Mouse (Mus musculus) embryonic facial prominence, embryonic 12.5 days (tissue): ENCODE measurements around the gene Nasp. TPM values are rescaled to one million over a fixed set of nuclear protein-coding genes. Genes with fewer than 3 reads are reported as not detected.

Experiments
- ATAC-seq: fragments of 200-750 bp; cut with Nextera tagmentation; 2 replicates; pipeline ENCODE4 v1.8.0; 2017; ENCODE audit not compliant: insufficient number of reproducible peaks, insufficient read depth, low FRiP score, low TSS enrichment
- H3K27ac ChIP-seq: fragments of 300-500 bp; sonication (generic); 2 replicates; pipeline ENCODE4 v1.5.1; 2016; ENCODE audit warnings: mild to moderate bottlenecking
- H3K27me3 ChIP-seq: fragments of 300-500 bp; sonication (generic); 2 replicates; pipeline ENCODE4 v1.6.1; 2016; ENCODE audit warnings: mild to moderate bottlenecking, moderate library complexity
- H3K36me3 ChIP-seq: fragments of 300-500 bp; sonication (generic); 2 replicates; pipeline ENCODE4 v1.6.1; 2016; ENCODE audit warnings: mild to moderate bottlenecking
- H3K4me1 ChIP-seq: fragments of 300-500 bp; sonication (generic); 2 replicates; pipeline ENCODE4 v1.6.1; 2016
- H3K4me2 ChIP-seq: fragments of 300-500 bp; sonication (generic); replicated peaks from 2 replicates; pipeline ENCODE4 v1.6.1; 2016; ENCODE audit warnings: mild to moderate bottlenecking, moderate library complexity
- H3K4me3 ChIP-seq: fragments of 300-500 bp; sonication (generic); 2 replicates; pipeline ENCODE4 v1.5.1; 2016; ENCODE audit warnings: mild to moderate bottlenecking
- H3K9ac ChIP-seq: fragments of 300-500 bp; sonication (generic); 2 replicates; pipeline ENCODE4 v1.6.1; 2016; ENCODE audit warnings: mild to moderate bottlenecking, moderate library complexity
- H3K9me3 ChIP-seq: fragments of 300-500 bp; sonication (generic); 2 replicates; pipeline ENCODE4 v1.6.1; 2016; ENCODE audit warnings: mild to moderate bottlenecking, moderate library complexity
- WGBS: fragments of 180-500 bp; shearing (Covaris S2); methylation state at CpG from one replicate; pipeline ENCODE4 v1.1.7; 2016; 5-methylcytosine and 5-hydroxymethylcytosine counted together
- polyA plus RNA-seq: library from polyadenylated mRNA; unstranded; fragments of >200 nt; fragmentation: Nextera tagmentation; extraction: Ambion mirVana; gene quantifications from 2 replicates; pipeline ENCODE4 v1.2.1, GENCODE M21; 2016

Nasp gene
- polyA plus RNA-seq, 1 experiment from 2014 or later: 256 TPM

DNA sequence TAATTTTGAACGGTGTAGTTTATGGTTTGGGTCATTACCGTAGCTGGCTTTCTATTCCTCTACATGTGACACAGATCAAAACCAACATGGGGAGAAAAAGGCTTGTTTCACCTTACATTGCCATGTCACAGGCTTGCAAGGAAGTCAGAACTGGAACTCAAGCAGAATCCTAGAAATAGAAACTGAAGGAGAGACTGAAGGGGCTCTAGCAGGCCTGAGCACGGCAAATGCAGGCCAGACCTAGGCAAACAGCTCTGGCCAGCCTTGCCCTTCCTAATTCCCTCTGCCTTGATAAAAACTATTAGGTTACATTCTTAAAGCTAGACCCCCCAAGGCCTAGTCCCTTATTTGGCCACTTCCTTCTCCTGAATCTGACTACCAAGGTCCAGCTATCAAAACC lies 27.9 kb upstream of the Nasp start:
- no peak overlapping the region for H3K9ac ChIP-seq
- no peak for ATAC-seq
- no peaks in the 10 kb centered on the region for H3K9me3 ChIP-seq
- no peak overlapping the region for H3K4me3 ChIP-seq
- no peak overlapping the region for H3K4me2 ChIP-seq
- H3K27ac ChIP-seq: no peak overlapping the region
- H3K4me1 ChIP-seq: no peaks in the 10 kb centered on the region
- WGBS: 53% methylated on average over 3 of the region's 3 CpGs
- no peaks in the 10 kb centered on the region for H3K27me3 ChIP-seq
- H3K36me3 ChIP-seq: no peaks in the 10 kb centered on the region

DNA sequence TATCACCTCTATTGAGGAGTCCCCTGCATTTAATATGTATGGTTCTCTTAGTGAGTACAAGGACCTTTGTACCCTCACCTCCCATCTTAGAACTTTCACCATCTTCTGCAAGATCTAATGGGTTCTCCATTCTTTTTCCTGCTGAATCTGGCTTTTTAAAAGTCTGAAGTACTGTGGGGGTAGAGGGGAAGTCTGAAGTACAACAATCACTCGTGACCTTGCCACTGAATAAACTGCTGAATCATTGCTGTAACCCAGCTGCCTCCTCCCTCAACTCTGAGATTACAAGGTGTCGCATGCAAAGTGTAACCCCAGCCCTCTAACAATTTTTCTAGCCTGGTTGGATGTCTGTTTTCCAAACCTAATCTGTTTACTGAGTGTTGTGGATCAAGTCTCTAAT lies 27.4 kb upstream of the Nasp start:
- no peak for ATAC-seq
- Histone ChIP-seq H3K36me3 (no peaks in the 10 kb centered on the region), H3K9me3 (no peaks in the 10 kb centered on the region), H3K9ac (no peak overlapping the region), H3K4me1 (peaks cover 1% of the 10 kb centered on the region), H3K27ac (no peak overlapping the region), H3K27me3 (no peaks in the 10 kb centered on the region), H3K4me2 (no peak overlapping the region), H3K4me3 (no peak overlapping the region)
- WGBS: 70% methylated on average over 2 of the region's 2 CpGs

DNA sequence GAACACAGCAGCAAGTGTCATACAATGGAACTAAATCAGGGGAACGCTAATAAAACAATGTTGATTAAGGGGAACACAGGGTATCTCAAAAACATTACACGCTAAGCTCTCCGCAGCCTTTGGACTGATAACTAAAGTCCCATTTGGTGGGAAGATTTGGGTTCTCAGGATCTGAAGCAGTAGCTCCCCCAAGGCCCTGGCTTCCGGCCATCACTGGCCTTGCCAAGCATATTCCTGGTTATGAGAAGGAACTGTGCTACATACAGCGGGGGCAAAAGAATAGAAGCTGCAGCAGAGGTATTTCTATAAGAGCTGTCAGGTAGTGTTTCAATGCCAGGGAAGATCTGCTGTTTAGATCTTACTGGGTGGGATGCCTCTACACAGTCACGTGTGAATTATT lies 25.5 kb upstream of the Nasp start:
- ATAC-seq: no peak
- no peak overlapping the region for H3K27ac ChIP-seq
- no peaks in the 10 kb centered on the region for H3K9me3 ChIP-seq
- H3K4me3 ChIP-seq: no peak overlapping the region
- WGBS: 85% methylated on average over 6 of the region's 6 CpGs
- H3K36me3 ChIP-seq: peaks cover 13% of the 10 kb centered on the region; the same call in 1 of the 2 replicates
- peaks cover 16% of the 10 kb centered on the region for H3K4me1 ChIP-seq
- H3K27me3 ChIP-seq: no peaks in the 10 kb centered on the region
- no peak overlapping the region for H3K9ac ChIP-seq
- H3K4me2 ChIP-seq: no peak overlapping the region

DNA sequence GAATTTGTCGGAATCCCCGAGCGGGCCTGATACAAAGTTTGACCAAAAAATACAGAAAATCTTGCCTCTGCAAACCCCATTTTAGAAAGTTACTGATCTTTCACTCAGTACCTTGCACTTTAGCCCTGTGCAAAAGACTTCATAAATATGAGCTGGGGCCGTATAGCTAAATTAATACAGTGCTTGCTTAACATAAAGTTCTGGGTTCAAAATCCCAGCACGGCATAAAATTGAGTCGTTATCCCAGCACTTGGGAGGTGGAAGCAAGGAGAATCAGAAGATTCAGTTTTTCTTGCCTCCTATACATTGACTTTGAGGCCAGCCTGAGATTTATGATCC lies 24.0 kb upstream of the Nasp start:
- Histone ChIP-seq H3K27ac (peak overlapping the region; percentile 56; the same call in 1 of the 2 replicates), H3K36me3 (peaks cover 28% of the 10 kb centered on the region), H3K4me2 (peak overlapping the region; percentile 74), H3K27me3 (no peaks in the 10 kb centered on the region), H3K9me3 (no peaks in the 10 kb centered on the region), H3K9ac (peak overlapping the region; percentile 94), H3K4me3 (peak overlapping the region; percentile 95), H3K4me1 (peaks cover 16% of the 10 kb centered on the region)
- 10% methylated on average over 6 of the region's 6 CpGs for WGBS
- no peak for ATAC-seq

DNA sequence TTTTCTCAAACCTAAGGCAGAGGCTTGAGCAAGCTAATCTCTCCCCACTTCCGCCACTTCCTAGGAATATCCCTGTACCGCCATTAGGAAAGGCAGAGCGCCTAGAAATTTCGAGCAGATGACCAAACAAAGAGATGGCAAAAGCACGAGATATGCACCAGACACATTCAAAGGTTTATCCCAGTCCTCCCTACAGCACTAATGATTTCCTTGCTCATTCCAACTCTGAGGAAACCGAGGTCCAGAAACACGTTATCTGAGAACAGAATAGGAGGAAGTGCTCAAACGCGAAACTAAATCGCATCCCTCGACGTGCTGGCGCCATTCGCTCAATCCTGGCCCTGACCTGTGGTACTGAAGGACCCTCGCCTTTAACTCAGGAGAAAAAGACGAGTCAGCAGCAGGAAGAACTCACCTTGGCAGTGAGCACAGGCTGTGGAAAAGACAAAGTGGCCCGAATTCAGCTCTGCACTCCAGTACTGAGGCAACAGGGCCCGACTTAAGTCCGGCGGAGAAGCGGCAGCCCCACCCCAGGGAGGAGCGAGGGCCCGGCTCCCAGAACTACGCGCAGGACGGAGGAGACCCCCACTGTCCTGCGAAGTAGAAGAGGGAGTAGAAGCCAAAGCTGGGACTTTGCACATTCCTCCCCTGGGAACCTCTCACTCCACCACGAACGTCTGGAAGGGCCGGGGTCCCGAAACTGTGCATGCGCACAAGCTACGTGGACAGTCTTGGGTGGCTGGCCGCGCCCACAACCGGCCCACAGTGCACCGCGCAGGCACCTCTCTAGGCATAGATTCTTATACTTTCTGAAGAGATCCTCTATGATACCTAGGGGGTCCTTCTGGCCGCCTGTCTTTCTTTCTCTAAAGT lies 23.4 kb upstream of the Nasp start, which contains the start of gene Akr1a1:
Akr1a1 (minus strand) TSS at position 757 of the 873 bp plus-strand sequence.
- peak within 1 kb of the TSS; percentile 95 for H3K4me3 ChIP-seq
- ATAC-seq: peak; percentile 99
- WGBS: under 1% methylated on average over 39 of the region's 39 CpGs
- H3K4me2 ChIP-seq: peak within 1 kb of the TSS; percentile 74
- peaks cover 16% of the 10 kb centered on the region for H3K4me1 ChIP-seq
- H3K36me3 ChIP-seq: peaks cover 33% of the 10 kb centered on the region
- H3K27ac ChIP-seq: peak within 1 kb of the TSS; percentile 92
- no peaks in the 10 kb centered on the region for H3K9me3 ChIP-seq
- peak within 1 kb of the TSS; percentile 94 for H3K9ac ChIP-seq
- H3K27me3 ChIP-seq: no peaks in the 10 kb centered on the region

DNA sequence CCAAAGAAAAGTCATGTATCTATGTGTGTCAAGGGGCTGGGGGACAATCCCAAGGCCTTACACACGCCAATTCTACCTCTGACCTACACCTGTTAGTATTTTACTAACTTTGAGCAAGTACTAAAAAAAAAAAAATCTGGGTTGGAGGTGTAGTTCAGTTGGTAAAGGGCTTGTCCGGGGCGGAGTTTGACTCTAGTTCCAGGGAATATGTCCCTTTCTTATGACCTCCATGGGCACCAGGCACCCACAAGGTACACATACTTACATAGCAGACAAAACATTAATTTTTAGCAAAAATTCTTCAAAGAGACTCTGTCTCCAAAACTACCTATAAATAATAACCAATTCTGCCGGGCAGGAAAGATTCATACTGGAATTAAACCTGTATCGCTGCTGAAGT lies 22.6 kb upstream of the Nasp start:
- 42% methylated on average over 5 of the region's 5 CpGs for WGBS
- Histone ChIP-seq H3K4me1 (peaks cover 19% of the 10 kb centered on the region), H3K36me3 (peaks cover 38% of the 10 kb centered on the region), H3K27ac (peak overlapping the region; percentile 92; the same call in 1 of the 2 replicates), H3K9me3 (no peaks in the 10 kb centered on the region), H3K4me3 (peak overlapping the region; percentile 95), H3K27me3 (no peaks in the 10 kb centered on the region), H3K9ac (peak overlapping the region; percentile 94), H3K4me2 (peak overlapping the region; percentile 74)
- ATAC-seq: no peak

DNA sequence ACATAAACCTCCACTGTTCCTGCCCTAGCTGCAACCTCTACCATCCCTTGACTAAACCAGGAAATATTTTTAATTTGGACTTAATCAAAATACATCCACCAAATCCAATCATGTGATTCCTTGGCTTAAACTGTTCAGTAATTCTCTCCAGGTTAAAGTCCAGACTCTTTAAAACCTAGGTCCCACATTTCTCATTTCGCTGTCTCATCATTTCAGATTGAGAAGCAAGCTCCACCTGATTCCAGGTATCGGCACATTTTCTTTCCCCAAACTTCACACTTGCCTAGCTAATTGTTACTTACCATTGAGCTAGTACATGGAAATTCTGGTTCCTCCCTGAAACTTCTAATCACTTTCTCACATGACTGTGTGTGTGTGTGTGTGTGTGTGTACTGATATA lies 21.7 kb upstream of the Nasp start:
- Histone ChIP-seq H3K9ac (no peak overlapping the region), H3K27me3 (no peaks in the 10 kb centered on the region), H3K9me3 (no peaks in the 10 kb centered on the region), H3K4me2 (peak overlapping the region; percentile 74), H3K36me3 (peaks cover 46% of the 10 kb centered on the region), H3K27ac (no peak overlapping the region), H3K4me3 (peak overlapping the region; percentile 95; the same call in 1 of the 2 replicates), H3K4me1 (peaks cover 19% of the 10 kb centered on the region)
- ATAC-seq: no peak
- WGBS: 93% methylated on average over 2 of the region's 2 CpGs

DNA sequence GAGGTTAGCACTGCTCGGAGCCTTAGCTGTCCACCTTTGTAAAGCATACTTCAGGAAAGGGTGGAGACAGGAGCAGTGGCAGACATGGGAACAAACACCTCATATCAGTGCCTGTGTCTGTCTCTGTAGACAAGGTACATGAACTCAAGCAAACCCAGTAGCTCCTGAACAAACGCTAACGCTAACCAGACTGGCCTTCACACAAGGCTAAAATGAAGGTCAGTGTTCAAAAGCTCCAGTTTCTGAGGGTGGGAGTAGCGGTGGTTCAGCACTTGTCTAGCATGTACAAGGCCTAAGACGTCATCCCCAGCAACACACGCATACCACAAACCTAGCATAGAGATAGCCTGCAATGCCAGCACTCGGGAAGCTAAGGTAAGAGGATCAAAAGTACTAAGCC lies 17.9 kb upstream of the Nasp start:
- H3K9me3 ChIP-seq: no peaks in the 10 kb centered on the region
- no peak overlapping the region for H3K4me3 ChIP-seq
- WGBS: 84% methylated on average over 7 of the region's 7 CpGs
- no peak for ATAC-seq
- H3K27ac ChIP-seq: no peak overlapping the region
- peaks cover 19% of the 10 kb centered on the region for H3K4me1 ChIP-seq
- H3K4me2 ChIP-seq: no peak overlapping the region
- no peak overlapping the region for H3K9ac ChIP-seq
- H3K36me3 ChIP-seq: peaks cover 80% of the 10 kb centered on the region
- no peaks in the 10 kb centered on the region for H3K27me3 ChIP-seq

DNA sequence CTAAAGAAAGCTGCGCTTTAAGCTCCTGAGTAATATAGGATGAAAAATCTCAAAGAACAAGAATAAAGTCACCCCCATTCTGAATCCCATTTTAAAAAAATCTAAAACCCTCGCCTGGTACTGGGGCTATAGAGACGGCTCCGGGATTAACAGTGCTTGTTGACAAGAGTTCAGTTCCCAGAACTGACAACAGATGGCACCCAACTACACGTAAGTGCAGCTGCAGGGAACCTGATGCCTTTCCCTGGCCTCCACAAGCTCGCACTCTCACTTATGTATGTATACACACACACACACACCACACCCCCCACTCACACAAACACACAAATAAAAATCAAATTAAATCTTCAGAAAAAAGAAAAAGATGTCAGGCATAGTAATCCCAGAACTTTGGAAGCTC lies 16.6 kb upstream of the Nasp start:
- no peaks in the 10 kb centered on the region for H3K9me3 ChIP-seq
- H3K4me1 ChIP-seq: peaks cover 10% of the 10 kb centered on the region; the same call in 1 of the 2 replicates
- no peak for ATAC-seq
- peaks cover 86% of the 10 kb centered on the region for H3K36me3 ChIP-seq
- H3K4me2 ChIP-seq: no peak overlapping the region
- no peak overlapping the region for H3K4me3 ChIP-seq
- no peaks in the 10 kb centered on the region for H3K27me3 ChIP-seq
- no peak overlapping the region for H3K9ac ChIP-seq
- no peak overlapping the region for H3K27ac ChIP-seq
- 64% methylated on average over 6 of the region's 6 CpGs for WGBS

DNA sequence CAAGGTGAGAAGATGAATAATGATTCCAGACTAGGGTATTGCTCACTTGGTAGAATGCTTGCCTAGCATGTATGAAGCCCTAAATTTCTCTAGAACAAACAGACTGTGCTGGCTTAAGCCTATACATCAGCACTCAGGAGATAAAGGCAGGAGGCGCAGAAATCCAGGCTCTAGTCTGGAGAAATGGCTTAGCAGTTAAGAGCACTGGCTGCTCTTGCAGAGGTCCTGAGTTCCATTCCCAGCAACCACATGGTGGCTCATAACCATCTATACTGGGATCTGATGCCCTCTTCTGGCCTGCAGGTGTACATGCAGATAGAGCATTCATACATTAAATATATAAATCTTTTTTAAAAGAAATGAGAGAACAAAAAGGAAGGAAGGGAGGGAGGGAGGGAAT lies 14.3 kb upstream of the Nasp start:
- H3K9me3 ChIP-seq: no peaks in the 10 kb centered on the region
- no peak for ATAC-seq
- peaks cover 87% of the 10 kb centered on the region for H3K36me3 ChIP-seq
- 100% methylated on average over 1 of the region's 1 CpGs for WGBS
- H3K4me2 ChIP-seq: no peak overlapping the region
- H3K27ac ChIP-seq: no peak overlapping the region
- H3K9ac ChIP-seq: no peak overlapping the region
- no peaks in the 10 kb centered on the region for H3K27me3 ChIP-seq
- no peak overlapping the region for H3K4me3 ChIP-seq
- H3K4me1 ChIP-seq: 0 out of 2 replicates have a peak, but pooled peaks cover 3% of the 10 kb centered on the region

DNA sequence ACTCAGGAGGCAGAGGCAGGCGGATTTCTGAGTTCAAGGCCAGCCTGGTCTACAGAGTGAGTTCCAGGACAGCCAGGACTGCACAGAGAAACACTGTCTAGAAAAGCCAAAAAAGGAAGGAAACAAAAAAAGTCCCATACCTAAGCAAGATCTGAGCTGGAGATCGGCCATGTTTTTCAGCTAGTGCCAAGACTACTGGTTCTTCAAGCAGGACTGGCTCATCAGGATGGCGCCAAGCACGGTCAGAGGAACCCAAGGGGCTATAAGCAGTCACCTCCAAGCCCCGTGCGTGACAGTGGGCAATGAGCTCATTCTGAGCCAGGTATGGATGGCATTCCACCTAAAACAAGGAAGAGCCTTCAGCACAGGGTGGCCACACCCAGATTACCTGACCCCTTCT lies 11.1 kb upstream of the Nasp start:
- no peaks in the 10 kb centered on the region for H3K4me1 ChIP-seq
- no peak overlapping the region for H3K4me3 ChIP-seq
- no peaks in the 10 kb centered on the region for H3K9me3 ChIP-seq
- ATAC-seq: 0 out of 2 replicates have a peak, but pooled peaks have one; percentile 15
- no peak overlapping the region for H3K27ac ChIP-seq
- H3K4me2 ChIP-seq: no peak overlapping the region
- H3K36me3 ChIP-seq: peaks cover 91% of the 10 kb centered on the region
- WGBS: 96% methylated on average over 6 of the region's 6 CpGs
- H3K9ac ChIP-seq: no peak overlapping the region
- no peaks in the 10 kb centered on the region for H3K27me3 ChIP-seq

DNA sequence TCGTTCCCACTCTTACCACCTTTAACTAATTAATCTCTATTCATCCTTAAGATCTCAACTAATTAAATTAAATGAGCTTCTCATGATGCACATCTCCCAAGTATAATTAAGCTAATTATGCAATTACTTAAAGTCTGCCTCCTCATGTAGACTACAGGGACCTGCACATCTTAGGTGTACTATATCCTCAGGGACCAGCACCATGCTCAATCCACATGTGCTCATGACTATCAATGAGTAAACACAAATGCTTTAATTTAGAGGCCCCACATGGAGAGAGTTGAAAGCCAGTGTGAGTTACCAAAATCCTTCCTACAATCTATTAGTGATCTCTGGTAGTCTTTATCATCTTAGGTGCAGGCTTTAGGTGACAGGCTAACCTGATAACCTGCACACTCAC lies 7.5 kb upstream of the Nasp start:
- H3K9me3 ChIP-seq: no peaks in the 10 kb centered on the region
- no peak overlapping the region for H3K27ac ChIP-seq
- 83% methylated on average over 1 of the region's 1 CpGs for WGBS
- H3K4me3 ChIP-seq: no peak overlapping the region
- H3K4me1 ChIP-seq: no peaks in the 10 kb centered on the region
- H3K36me3 ChIP-seq: peaks cover 61% of the 10 kb centered on the region
- no peak for ATAC-seq
- no peak overlapping the region for H3K9ac ChIP-seq
- no peak overlapping the region for H3K4me2 ChIP-seq
- H3K27me3 ChIP-seq: no peaks in the 10 kb centered on the region
